Mouse (Mus musculus) liver, embryonic 14.5 days (tissue): ENCODE data around the gene Fam219a.

Source experiments
- CTCF ChIP-seq: IDR thresholded peaks from 2 replicates; pipeline ENCODE4 v1.5.1; 2016; ENCODE audit warnings: antibody characterized with exemption, low read depth, control low read depth
- EP300 ChIP-seq: IDR thresholded peaks from 2 replicates; pipeline ENCODE4 v1.6.1; 2016; ENCODE audit warnings: antibody characterized with exemption, low read depth

GRCm38 (mm10) chr4:41583353-41583752, 14.0 kb upstream of the Fam219a start:
- no peak for TF ChIP-seq EP300
- no peak for TF ChIP-seq CTCF
